Mouse (Mus musculus): ENCODE data around the gene Mansc4. TPM values are rescaled to one million over a fixed set of nuclear protein-coding genes. Genes with fewer than 3 reads are reported as not detected.

Mansc4 gene
- under 1 TPM; 0.53 to 0.70 TPM for total RNA-seq (2021)
- long read RNA-seq, experiment 1, partial matches to known transcripts = 0 of 2 reads
- long read RNA-seq, experiment 1, other reads (novel, unspliced or antisense) = 0 of 2 reads
- long read RNA-seq, experiment 2 = 0 reads

DNA sequence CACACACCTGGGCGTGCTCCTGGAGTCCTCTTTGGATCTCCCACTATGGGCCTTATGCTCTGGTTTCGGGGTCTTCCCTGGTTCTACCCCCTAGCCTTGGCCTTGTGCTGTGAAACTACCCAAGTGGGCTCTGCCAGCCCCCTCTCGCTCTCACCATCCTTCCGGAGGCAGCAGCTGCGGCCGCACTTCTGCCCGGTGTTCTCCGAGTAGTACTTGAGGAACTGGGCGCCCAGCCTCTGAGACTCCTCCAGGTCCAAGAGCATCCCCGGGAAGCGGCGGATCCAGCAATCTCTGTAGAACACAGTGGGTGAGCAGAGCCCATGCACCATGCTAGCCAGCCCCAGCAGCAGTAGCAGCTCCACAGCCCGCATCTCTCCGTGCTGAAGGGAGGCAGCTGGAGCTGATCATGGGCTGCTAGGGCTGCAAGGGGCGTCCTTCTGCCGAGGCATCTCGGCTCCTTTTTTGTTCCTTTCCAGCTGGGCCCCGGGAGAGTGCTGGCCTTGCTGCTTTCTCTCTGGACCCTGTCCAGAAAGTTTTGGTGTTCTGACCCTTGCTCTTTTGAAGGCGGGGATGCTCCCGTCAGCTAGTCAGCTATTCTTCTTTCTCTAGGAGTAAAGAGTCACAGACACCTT, at the start of gene Mansc4:
Gene Mansc4, minus strand, starts transcription at position 439 of the 632 bp plus-strand sequence.
- intact Hi-C loops (cut with DNase I) = no loop called here
- DNase-seq (ENCODE audit: low spot score in 2 of 2) = no peak

DNA sequence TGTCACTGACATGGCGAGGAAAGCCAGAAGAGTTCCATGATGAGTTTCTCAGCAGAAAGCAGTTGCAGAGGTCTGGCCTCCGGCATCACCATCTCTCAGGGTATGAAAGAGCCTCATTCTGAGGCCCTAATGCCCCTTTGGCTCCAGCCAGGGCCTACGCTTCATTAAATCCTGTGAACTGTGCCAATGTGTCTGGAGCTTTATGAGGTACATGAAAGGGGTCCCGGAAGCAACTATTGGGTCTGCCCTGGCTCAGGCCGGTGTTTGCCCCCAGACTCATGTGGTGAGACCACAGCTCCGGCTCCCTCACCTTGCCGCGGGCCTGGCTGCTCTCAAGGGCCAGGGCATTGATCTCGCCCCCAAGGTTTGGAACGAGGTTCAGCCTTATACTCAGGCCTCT, 40.4 kb upstream of the Mansc4 start:
- DNase-seq (ENCODE audit: low spot score in 2 of 2) = no peak
- intact Hi-C loops (cut with DNase I) = no loop called here

DNA sequence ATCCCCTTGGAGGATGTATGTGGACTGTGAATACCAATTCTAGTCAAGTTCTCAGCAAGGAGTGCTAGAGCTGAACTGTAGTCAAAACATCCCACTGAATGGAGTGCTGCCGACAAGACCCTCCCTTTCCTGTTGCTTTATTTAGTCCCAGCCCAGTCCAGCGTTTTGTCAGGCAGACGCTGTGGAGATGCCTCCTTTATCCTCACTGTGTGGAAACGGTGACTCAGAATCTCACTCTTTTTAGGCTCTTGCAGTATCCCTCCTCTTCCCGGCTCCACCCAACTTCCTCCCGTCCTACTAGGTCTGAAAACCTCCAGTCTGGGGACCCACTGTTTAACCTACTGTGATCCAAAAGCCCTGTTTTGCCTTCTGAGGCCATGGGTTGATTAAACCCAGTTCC, 34.5 kb upstream of the Mansc4 start:
- peak; percentile 37 to 40 for DNase-seq (ENCODE audit: low spot score in 2 of 2)
- intact Hi-C loops (cut with DNase I) = no loop called here

DNA sequence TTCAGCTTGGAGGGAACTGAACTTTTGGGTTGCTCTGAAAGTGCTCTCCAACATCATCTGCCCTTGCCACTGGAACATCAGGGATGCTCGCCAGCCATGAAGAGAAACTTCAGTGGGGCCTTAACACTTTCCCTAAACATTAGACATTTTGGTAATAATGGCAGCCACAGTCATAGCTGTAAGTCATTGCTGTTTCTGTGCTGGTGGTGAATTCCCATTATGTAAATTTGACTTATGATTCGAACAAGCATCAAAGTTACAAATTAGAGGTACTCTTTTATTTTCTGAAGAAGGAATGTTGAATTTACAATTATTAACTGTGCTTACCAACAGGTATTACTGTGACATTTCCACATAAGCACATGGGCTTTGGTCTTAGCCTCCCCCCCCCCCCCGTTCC, 31.4 kb upstream of the Mansc4 start:
- intact Hi-C loops (cut with DNase I) = no loop called here
- no peak for DNase-seq (ENCODE audit: low spot score in 2 of 2)

DNA sequence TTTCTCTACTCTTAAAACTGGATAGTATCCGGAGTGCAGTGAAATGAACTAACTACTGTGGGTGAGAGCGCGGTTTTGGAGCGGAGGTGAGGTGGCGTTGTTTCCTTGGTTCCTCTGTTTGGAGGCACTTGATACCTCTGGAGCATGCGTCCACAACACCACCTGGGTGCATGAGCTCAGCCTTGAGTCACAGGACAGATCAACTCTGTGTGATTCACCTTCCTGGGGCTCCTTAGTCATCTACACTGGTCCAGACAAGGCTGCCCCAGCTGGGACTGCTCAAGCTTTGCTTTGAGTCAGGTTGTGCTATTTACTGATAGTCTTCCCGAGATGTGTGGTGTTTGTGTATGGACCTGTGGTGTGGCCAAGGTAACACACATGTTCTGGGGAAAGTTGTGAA, 30.9 kb upstream of the Mansc4 start:
- intact Hi-C loops (cut with DNase I) = no loop called here
- DNase-seq (ENCODE audit: low spot score in 2 of 2) = no peak

DNA sequence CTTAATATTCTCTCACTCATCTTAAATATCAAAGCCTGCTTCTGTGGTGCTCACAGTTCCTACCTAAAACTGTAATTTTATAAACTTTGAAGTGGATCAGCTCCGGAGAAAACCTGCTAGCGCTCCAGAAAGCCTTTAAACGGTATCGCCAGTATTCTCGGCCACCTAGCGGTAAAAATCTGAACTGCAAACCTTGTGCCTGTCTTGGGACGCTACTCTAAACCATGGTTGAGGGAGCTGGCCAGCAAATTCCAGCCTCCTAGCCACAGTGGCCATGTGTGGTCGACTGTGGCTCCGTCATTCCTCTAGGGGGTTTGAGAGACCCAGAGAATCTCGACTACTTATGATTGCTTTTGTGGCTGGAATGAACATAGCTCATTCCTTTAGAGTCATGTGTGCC, 29.7 kb upstream of the Mansc4 start:
- intact Hi-C loops (cut with DNase I) = no loop called here
- DNase-seq (ENCODE audit: low spot score in 2 of 2) = peak; percentile 84 to 92

DNA sequence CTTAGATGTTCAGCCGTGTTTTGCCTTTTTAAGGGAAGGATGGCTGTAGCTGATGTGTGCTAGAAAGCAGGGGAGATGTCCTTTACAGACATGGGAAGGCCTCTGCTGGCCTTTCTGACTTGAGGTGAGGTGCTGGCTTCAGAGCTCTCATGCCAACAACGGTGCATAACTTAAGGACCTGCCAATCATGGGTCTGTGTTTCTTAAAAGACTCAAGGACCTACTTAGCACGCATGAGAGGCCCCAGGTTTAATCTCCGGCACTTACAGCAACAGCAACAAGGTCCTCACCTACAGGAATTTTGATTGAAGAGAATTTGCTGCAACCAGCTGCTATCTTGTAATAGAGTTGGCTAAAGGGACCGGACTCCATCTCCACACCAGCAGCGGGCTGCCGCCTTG, 22.5 kb upstream of the Mansc4 start:
- DNase-seq (ENCODE audit: low spot score in 2 of 2) = no peak
- intact Hi-C loops (cut with DNase I) = no loop called here

DNA sequence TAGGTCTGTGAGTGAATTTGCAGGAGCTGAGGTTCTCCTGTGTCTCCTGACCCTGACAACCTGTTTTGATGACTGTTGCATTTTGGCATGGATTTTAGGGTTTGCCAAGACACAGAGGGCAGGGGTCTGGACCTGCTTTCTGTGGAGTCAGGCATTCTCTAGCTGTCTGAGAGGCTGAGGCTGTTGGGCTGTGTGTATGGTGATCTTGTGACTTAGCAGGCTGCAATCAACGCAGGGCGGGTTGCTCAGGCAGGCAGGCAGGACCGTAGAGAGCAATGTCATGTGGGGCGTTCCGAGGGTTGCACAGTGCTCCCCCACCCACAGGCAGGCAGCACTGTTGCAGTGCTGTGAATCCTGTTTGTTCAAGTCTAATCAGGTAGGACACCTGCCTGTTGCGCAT, 19.9 kb upstream of the Mansc4 start:
- DNase-seq (ENCODE audit: low spot score in 2 of 2) = no peak
- intact Hi-C loops (cut with DNase I) = no loop called here

DNA sequence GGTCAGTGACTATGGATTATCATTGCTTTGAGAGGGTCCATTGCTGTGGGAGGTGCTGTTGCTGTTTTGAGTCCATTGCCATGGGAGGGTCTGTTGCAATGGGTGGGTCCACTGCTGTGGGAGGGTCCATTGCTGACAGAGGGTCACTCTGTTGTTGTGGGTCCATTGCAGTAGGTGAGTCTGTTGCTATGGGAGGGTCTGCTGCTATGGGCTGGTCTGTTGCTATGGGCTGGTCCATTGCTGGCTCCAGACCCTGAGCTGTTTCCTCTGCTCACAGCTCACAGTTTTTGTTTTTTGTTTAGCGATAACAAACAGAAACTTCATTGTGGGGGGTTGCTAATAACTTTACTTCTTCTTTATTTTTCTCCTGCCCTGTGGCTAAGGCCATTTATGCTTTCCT, 18.7 kb upstream of the Mansc4 start:
- DNase-seq (ENCODE audit: low spot score in 2 of 2) = no peak
- intact Hi-C loops (cut with DNase I) = no loop called here

DNA sequence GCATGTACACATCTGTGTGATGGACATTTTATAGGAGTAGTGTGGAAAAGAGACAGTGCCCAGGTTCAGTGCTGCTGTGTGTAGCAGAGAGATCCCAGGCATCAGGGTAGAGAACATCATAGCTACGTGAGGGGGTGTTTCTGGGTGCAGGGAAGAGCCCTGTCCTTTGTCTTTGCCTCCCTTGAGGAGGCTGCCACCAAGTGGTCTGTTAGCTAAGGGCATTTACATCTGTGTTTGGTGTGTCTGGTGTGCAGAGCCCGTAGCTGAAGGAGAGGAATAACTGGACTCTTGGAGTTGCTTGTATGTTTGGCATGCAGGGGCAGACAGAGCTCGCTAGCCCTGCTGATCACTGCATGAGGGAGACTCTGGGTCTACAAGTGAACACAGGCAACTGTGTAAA, 15.5 kb upstream of the Mansc4 start:
- DNase-seq (ENCODE audit: low spot score in 2 of 2) = no peak
- intact Hi-C loops (cut with DNase I) = no loop called here

DNA sequence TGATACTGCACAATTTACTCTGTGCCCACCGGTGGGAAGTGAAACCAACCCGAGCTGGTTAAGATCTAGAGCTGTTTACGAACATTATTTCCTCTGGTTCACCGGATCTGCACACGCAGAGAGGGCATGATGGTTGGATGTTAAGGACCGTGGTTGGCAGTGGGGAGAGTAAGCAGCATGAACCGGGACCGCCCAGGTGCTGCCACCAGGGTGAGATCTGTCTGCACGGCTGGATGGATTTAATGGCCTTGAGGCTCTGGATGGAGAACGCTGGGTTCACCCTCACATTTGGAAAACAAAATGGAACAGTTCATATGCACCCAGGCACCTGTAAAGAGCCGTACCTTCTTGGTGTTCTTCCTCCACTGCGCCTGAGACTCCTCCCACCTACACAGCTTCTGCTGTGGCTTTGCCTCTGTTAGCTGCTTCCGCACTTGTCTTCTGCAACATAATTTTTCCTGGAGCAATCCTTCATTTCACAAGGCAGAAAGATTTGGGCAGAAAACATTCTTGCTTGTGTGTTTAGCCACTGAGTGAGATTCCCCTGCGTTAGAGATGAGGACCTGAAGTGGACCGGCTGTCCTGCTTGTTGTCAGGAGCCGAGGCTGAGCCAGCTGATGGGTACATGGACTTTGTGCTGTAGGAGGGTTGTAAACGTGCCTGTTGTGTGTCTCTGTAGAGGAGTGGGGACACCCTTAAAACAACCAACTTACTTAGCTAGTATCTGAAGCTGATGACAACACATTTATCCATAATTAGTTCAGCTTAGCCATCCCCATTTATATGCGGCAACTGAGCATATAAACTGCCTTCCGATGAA, 12.8 kb upstream of the Mansc4 start:
- no peak for DNase-seq (ENCODE audit: low spot score in 2 of 2)
- intact Hi-C loops (cut with DNase I) = no loop called here

DNA sequence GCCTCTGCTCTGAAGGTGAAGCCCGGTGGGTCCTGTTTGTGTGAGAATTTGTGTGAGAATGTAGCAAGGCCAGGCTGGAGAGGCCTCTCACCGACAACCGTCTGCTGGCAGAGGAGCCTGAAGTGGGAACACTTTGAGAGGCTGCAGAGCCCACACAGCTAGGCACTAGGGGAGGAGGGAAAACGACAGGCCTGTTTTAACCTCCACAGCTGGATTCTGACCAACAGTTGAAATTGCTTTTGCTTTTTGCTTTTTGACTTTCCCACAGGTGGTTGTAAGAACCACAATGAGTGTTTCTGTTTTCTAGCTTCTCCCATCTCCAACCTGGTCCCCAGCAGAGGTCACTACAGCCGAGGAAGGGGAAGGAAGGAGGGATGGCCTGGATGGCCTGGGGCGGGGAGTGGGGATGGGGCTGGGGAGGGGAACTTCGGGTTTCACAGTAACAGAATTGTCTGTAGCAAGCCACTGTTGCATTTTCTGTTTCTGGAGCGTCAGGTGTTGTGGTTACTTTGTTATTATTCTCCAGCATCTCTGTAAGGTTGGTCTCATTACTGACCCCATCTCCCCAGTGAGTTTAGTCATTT, 10.6 kb upstream of the Mansc4 start:
- intact Hi-C loops (cut with DNase I) = no loop called here
- no peak for DNase-seq (ENCODE audit: low spot score in 2 of 2)

DNA sequence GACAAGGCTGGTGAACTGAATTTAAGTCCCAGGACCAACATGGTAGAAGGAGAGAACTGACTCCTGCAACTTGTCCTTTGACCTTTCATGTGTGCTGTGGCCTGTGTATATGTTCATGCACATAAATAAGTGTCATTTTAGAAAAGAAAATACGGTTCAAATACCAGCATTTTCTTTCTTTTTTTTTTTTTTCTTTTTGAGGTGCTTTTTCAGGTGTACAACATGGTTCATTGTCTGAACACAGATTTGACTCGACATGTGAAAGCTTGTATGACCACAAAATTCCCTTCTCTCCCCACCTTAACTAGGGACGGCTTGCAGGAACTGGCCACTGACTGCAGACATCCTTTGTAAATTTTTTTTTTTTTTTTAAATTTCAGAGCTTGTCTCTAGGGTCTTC, 10.1 kb upstream of the Mansc4 start:
- DNase-seq (ENCODE audit: low spot score in 2 of 2) = no peak
- intact Hi-C loops (cut with DNase I) = no loop called here

DNA sequence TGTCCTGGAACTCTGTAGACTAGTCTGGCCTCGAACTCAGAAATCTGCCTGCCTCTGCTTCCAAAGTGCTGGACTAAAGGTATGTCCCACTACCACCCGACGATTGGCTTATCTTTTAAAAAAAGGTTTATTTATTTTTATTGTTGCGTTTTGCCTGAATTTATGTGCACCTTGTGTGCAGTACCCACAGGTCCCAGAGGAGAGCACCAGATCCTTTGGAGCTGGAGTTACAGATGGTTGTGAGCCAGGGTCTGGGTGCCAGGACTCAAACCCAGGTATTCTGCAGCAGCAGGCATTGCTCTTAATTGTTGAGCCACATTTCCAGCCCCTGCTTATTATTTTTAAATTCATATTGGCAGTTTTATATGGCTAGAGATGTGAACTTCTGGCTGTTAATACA, 9.3 kb upstream of the Mansc4 start:
- intact Hi-C loops (cut with DNase I) = no loop called here
- no peak for DNase-seq (ENCODE audit: low spot score in 2 of 2)

DNA sequence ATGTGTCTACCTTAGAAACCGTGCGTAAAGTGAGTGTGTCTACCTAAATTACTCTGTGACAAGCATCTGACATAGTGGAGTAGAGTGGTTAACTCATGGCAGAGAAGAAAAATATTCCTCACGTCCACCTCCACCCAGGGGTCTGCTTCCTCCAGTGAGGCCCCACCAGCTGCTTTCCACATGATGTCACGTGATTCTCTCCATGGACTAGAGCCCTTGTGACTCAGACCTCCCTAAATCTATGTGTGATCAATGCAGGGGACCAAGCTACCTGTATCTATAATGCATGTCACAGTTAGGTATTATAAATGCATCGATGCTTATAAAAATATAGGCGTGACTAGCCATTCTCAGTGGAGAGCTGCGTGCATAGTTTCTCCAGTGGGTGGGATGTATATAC, 7.9 kb upstream of the Mansc4 start:
- intact Hi-C loops (cut with DNase I) = no loop called here
- no peak for DNase-seq (ENCODE audit: low spot score in 2 of 2)

DNA sequence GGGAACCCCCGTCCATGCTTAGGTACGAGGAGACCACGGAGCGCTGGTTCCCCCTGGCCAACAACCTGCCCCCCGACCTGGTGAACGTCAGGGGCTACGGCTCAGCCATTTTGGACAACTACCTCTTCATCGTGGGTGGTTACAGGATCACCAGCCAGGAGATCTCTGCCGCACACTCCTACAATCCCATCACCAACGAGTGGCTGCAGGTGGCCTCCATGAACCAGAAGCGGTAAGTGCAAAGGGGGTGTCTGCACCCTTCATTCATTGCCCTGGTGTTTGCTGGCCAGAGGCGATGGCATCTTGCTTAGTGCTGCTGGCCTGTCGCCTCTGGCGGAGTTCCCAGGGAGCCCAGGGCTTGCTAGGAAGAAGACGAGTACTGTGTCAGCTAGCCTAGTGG, 5.3 kb upstream of the Mansc4 start:
- DNase-seq (ENCODE audit: low spot score in 2 of 2) = peak; percentile 30 to 37
- intact Hi-C loops (cut with DNase I) = no loop called here

DNA sequence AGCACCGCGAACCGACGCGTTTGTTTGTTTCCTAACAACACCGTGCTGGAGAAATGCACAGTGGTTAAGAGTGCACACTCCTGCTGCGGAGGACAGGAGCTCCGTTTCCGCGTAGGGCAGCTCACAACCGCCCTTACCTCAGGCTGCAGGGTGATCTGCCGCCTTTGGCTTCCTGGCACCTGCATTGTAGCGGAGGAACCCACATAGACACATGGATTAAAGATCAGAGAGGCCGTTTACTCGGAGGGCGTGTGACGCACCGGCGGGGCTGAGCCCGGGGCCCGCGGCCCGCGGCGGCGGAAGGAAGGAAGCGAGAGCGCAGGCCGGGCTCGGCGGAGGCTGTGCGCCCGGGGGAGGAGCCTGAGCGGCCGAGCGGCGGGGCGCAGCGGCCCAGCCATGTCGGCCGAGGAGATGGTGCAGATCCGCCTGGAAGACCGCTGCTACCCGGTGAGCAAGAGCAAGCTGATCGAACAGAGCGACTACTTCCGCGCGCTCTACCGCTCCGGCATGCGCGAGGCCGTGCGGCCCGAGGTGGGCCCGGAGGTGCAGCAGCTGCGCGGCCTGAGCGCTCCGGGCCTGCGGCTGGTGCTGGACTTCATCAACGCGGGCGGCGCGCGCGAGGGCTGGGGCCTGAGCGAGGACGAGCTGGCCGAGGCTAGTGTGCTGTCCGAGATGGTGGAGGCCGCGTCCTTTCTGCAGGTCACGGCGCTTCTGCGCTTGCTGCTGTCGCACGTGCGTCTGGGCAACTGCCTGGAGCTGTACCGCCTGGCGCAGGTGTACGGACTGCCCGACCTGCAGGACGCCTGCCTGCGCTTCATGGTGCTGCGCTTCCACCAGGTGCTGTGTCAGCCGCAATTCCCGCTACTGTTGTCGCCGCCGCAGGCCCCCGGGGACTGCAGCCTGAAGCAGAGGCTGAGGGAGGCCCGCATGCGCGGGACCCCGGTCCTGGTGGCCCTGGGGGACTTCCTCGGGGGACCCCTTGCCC, 4.6 kb upstream of the Mansc4 start, which contains the start of gene Klhl42:
Gene Klhl42, plus strand, starts transcription at position 244 of the 985 bp plus-strand sequence.
- intact Hi-C loops (cut with DNase I) = no loop called here
- DNase-seq (ENCODE audit: low spot score in 2 of 2) = peak; percentile 52 to 67

DNA sequence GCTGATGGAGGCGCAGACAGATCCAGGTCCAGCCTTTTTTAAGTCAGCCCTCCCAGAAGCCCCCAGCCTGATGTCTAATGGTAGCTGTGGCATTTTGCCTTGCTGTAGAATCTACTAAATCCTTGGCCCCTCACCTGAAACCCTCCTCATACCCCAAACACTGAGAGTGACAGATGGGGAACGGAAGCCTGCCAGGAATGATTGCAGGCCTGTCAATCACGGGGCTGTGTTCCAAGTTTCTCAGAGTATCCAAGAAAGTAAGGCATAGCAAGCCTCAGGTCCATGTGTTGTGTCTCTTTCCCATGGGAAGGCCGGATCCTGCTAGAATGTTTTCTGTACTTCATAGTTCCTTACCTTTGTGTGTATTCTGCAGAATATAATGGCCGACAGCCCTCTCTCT, 3.4 kb upstream of the Mansc4 start:
- intact Hi-C loops (cut with DNase I) = no loop called here
- no peak for DNase-seq (ENCODE audit: low spot score in 2 of 2)

DNA sequence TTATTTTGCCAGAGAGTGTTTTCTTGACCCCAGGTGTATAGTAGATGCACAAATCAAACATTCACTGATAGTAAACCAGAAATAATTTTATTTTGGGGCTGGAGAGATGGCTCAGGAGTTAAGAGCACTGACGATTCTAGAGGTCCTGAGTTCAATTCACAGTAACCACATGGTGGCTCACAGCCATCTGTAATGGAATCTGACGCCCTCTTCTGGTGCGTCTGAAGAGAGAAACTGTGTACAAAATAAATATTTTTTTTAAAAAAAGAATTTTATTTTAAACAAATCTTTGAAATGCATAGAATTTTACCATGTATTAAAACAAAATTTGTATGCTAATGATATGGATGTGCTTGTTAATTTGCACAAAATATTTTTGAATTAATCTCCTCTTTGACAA, 1.7 kb upstream of the Mansc4 start:
- no peak for DNase-seq (ENCODE audit: low spot score in 2 of 2)
- intact Hi-C loops (cut with DNase I) = no loop called here

DNA sequence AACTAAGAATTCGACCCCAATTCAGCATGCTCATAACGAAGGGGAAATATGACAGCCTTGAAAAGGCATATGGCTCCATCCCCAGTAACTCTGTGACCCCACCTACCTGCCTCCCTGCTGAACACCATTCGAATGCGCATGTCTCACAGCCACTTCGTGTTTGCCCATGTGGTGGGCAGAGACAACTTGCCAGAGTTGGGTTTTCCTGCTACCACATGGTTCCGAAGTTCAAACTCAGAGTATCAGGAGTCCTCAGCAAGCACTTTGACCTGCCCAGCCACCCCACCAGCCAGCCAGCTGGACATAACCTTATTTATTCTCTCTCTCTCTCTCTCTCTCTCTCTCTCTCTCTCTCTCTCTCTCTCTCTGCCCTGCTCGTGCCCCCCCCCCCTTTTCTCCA, 904 bp upstream of the Mansc4 start:
- intact Hi-C loops (cut with DNase I) = no loop called here
- no peak for DNase-seq (ENCODE audit: low spot score in 2 of 2)
